Mouse (Mus musculus) ES-E14 (cell line): ENCODE measurements around the gene Foxj1.

Experiments
- CHD2 ChIP-seq: IDR thresholded peaks from 2 replicates; pipeline ENCODE4 v1.6.1; 2014; ENCODE audit warnings: mild to moderate bottlenecking, low read depth, low read length, inconsistent platforms
- ZC3H11A ChIP-seq: IDR thresholded peaks from 2 replicates; pipeline ENCODE4 v1.6.1; 2012; ENCODE audit warnings: low read depth, mild to moderate bottlenecking, inconsistent platforms, low read length, borderline replicate concordance
- ZNF384 ChIP-seq: IDR thresholded peaks from 2 replicates; pipeline ENCODE4 v1.6.1; 2012; ENCODE audit warnings: low read depth, low read length, inconsistent platforms

DNA sequence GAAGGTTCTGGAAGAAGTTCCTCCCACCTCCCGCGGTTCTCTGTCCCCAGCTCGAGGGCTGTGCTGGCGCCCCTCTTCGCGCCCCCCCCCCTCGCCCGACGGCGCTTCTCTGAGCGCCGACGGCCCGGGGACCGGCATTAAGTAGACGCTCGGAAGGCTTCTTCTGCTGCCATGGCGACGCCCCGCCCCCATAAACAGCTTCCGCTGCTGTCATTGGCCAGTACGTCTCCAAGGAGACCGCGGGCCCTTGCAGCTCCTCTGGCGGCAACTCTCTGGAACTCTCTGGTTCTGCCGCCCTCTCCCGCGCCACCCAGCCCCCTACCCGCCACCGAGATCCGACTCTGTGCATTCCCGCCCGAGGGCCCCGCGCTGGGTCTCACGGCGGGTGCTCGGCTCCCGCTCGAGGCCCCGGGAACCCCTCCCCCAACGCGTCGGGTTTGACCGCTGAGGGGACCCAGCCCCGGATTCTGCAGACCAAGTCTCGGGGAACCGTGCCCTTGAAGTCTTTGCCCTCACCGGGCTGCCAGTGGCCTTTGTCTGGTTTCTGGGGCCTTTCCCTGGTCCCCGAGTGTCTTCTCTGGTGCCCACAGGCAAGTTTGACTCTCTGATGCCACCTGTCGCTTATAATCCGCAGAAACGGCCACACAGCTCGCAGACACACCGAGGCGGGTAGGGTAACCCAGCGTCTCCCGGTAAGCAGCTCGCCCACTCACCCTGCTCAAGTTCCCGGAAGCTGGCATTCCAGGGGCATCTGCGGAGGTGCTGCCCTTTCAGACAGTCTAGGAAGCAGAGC is at the start of gene Foxj1:
- no peak for TF ChIP-seq ZNF384
- no peak; the same call in 1 of the 2 replicates for TF ChIP-seq CHD2
- TF ChIP-seq ZC3H11A, result no peak
